Mouse (Mus musculus) gastrocnemius, postnatal 10 days (tissue): Measurements from ENCODE around the gene Cox19. TPM values are rescaled to one million over a fixed set of nuclear protein-coding genes. Genes with fewer than 3 reads are reported as not detected.

Experiments
- DNase-seq: peaks from one replicate; pipeline ENCODE4 v3.0.0; 2021; ENCODE audit warnings: mixed read lengths
- microRNA-seq, 2 experiments: library from miRNA; unstranded; fragments of <30 nt; microRNA quantifications; one replicate each; pipeline ENCODE4 v1.2.0; 2021
- total RNA-seq, 2 experiments: library from RNA; stranded (reverse); gene quantifications; 2 replicates each; pipeline ENCODE4 v1.2.3; 2021

Cox19 gene
- total RNA-seq, 2 experiments from 2014 or later = 72.0 to 76.4 TPM

GRCm38 (mm10) chr5:139291811-139292560, 59.2 kb downstream of the Cox19 start:
- DNase-seq = no peak

DNA sequence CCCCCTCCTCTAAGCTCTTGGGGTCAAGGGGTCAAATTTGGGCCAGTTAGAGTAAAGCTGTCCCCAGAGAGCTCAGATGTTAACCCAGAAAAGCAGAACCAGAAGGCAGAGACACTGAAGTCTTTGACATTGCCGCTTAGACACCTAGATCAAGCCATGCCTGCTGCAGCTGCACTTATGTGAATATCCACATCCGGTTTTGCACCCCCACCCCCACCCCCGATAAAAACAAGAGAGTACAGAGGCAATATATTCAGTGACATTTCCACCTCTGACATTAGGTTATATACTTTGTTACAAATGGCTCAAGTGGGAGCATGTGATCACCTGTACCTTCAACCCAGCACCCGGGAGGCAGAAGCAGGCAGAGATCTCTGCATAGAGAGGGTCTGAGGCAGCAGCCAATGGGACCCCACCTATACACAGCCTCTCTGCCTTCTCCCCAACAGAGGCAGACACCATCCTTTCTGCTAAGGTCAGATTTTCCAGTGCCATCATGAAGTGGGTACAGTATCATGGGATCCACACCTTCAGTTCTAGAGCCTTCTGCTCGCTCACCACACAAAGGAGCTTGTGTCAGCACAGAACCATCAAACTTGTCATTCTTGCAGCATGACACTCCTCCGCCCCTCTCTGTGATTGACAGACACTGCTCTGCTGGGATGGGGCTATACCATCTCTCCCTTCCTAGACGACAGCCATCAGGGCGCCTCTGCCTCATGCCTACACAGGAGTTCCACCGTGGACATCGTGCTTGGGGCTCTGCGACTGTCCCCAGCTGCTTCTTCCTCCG, 60.6 kb downstream of the Cox19 start:
- DNase-seq = no peak

- no peak for DNase-seq
Observed at GRCm38 (mm10) chr5:139288591-139288990, 62.6 kb downstream of the Cox19 start.

DNA sequence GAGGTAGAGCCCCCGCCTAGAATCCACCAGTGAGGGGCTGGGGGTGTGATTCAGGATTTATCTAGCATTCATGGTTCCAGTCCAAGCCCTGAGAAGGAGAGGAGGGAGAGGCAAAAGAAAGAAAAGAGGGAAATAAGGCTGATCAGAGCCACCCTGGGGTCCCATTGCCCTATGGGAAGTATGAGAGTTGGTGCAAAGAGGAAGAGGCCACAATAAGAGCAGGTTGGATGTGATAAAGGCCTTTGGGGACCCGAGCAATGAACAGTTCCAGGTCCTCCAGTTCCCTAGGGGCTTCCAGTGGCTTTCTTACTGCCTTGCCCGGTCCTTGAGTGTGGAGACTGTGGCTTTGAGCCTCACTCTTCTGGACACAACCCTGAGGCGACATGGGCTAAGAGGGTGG, 63.4 kb downstream of the Cox19 start:
- no peak for DNase-seq

DNA sequence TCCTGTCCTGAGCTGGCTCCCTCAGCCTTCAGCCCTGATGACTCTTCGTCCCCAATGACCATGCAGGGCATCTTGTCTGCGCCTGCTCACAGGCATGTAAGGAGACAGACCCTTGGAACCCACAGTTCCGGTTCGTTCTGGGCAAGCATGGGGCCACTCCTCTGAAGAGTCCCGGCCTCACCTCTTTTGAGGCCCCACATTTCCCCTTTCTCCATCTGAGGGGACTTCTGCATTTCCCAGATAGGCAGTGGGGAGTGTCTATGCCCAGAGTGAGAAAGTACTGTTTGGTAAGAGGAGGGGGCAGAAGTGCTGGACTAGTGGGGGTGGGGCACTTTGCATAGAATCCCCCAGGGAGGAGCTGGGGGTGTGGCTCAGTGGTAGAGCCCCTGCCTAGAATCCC, 64.1 kb downstream of the Cox19 start:
- no peak for DNase-seq

Small RNAs within 50 kb of the gene (microRNA-seq; reads per million reads assigned to microRNA genes)
- gene Mir339 = 145 to 205 reads per million in 2 experiments

Other genes with a start within 250 kb of the Cox19 start
- gene Prkar1b, start 201.4 kb downstream of the Cox19 start, total RNA-seq = 1 to 10 TPM; 3.2 to 4.3 TPM
- gene Dnaaf5, start 201.2 kb downstream of the Cox19 start, total RNA-seq = 10 to 100 TPM in 1 of 2 experiments, 1 to 10 TPM in 1; 9.0 to 10.1 TPM
- gene Sun1, start 150.8 kb downstream of the Cox19 start, total RNA-seq = 10 to 100 TPM; 42.7 to 52.4 TPM
- 10 to 100 TPM; 48.4 to 55.6 TPM for gene Get4, start 99.1 kb downstream of the Cox19 start, total RNA-seq
- 1 to 10 TPM; 2.2 to 2.6 TPM for gene Adap1, start 25.8 kb downstream of the Cox19 start, total RNA-seq
- not detected for gene Cyp2w1, start 1.2 kb upstream of the Cox19 start, total RNA-seq
- 10 to 100 TPM; 13.0 to 19.0 TPM for gene Gpr146, start 26.3 kb upstream of the Cox19 start, total RNA-seq
- 1 to 10 TPM; 1.0 to 1.5 TPM for gene C130050O18Rik, start 53.9 kb upstream of the Cox19 start, total RNA-seq
- 1 to 10 TPM; 2.3 to 2.7 TPM for gene Gper1, start 71.7 kb upstream of the Cox19 start, total RNA-seq
- gene 3110082I17Rik, start 109.1 kb upstream of the Cox19 start, total RNA-seq = 10 to 100 TPM; 11.8 to 12.2 TPM
- 10 to 100 TPM; 10.0 to 11.7 TPM for gene Zfand2a, start 133.1 kb upstream of the Cox19 start, total RNA-seq
- gene Uncx, start 192.1 kb upstream of the Cox19 start, total RNA-seq = not detected